Mouse (Mus musculus) retina, postnatal 1 day (tissue): ENCODE data around the gene Olfr566.

ENCODE experiments used
- DNase-seq: peaks from one replicate; pipeline ENCODE4 v3.0.0-alpha.2; 2012

Gene Olfr566

DNA sequence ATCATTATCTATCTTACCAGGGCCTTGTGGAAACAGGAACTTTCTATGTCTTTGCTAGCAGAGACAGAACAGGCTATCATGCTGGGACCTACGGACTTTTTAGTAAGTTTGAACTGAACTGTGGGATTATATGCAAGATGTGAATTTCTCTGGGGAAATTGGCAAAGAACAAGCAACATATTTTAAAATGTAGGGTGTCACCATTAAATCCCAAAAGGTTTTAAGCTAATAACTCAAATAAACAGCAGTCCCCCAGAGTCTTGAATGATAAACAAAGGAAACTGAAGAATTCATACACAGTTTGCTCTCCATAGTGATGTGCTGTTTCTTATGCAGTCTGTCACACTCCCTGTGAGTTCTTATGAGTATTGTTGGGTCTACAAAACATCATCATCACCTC is at the start of gene Olfr566:
TSS of gene Olfr566 (minus strand) at position 101 of the 400 bp plus-strand sequence.
- DNase-seq, result no peak

DNA sequence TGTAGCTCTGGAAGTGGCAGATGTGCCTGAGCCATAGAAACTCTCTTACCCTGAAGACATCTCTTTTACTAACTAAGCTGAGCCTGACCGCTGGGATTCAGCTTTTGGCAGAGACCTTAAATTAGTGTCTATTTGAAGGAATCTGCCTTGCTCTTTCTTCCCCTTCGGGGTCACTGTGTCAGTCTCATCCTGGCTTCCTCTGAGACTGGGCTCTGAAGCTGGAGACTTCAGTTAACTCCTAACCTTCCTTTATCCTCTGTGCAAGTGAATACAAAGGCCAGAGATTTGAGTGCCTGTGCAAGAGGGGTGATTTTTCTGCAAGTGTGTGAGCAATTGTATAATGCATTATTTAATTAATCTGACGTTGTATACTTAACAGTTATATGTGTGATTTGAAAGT is 32.2 kb upstream of the Olfr566 start, which contains the start of gene Olfr569:
TSS of gene Olfr569 (minus strand) at position 101 of the 400 bp plus-strand sequence.
- DNase-seq, result no peak

DNA sequence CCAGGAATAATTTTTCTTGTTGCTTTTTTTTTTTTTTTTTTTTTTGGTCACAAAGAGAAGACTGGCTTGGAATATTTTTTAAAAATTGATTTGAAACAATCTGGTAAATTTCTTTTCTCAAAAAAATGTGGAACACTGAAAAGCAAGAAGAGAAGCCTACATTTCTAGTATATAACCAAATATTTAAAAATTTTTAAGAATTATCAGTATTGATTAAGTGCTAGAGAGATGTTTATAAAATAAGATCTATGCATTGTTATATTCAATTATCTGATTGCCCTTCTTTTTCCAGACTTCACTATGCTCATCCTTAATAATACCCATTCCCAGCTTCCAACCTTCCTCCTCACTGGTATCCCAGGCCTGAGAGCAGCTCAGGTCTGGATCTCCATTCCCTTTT is 18.3 kb upstream of the Olfr566 start, which contains the start of gene Olfr568:
TSS of gene Olfr568 (plus strand) at position 301 of the 400 bp plus-strand sequence.
- DNase-seq, result no peak

DNA sequence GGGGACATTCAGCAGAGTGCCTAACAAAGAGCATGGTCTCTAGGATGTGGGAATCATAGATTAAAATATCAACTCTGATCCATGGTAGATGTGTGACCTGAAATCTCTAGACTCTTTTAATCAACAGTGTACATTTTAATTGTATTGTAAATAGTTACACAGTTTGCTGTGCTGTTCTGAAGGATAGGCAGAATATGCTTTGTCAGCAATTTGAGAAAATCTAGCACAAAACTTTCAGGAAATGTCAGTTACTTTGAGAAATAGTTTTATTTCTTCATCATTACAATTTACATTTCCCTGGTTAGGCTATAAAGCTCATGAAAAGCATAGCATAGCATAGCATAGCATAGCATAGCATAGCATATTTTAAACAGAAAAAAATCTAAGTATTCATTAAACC is 2.8 kb downstream of the Olfr566 start:
- DNase-seq, result no peak
